Mouse (Mus musculus) embryonic stem cell, embryonic (primary cell): ENCODE results near the gene Ly6g6e.

Experiments
- CTCF ChIA-PET, 4 experiments: fragments of 300-600 bp in 2 of 4; fragments of 350-600 bp in 2 of 4; sonication (Branson Sonifier 250); formaldehyde crosslinking; loops; one replicate each; lab custom pipeline; 2022; ENCODE audit warnings: inconsistent platforms in 2 of 4; lab: Charles Lee
- POLR2A ChIA-PET, 4 experiments: fragments of 300-600 bp in 2 of 4; fragments of 350-600 bp in 2 of 4; sonication (Branson Sonifier 250); formaldehyde crosslinking; loops; one replicate each; lab custom pipeline; 2022; ENCODE audit warnings: antibody characterized with exemption in 4 of 4, inconsistent platforms in 1 of 4; lab: Charles Lee

The Ly6g6e gene

DNA sequence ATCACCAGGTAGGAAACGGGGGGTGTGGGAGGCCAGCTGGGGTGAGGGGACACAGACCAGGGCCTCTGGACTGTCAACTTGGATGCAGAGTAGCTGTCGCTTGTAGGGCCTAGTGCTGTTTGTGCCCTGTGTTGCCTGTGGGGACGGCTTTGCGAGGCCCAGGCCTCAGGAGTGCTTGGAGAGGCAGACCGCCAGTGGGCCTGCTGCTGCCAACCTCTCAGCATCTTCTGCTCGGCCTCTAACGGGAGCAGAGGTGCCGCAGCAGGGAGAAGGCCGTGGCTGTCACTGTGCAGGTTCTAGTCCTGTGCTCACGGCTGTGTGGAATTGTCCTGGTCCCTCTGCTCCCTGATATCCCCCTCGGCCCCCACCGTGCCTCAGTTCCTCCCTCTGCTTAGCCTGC lies 19.9 kb downstream of the Ly6g6e start:
- ChIA-PET POLR2A (interaction anchor here in 3 of 4 experiments (0.5 to 2.6 kb wide), 36 partner anchors 8 to 146 kb away, joined by 3 to 13 read pairs (median 5); partner anchors contain the start of genes D17H6S53E (in 2 of the 3), Ly6g6e (in 2 of the 3), Sapcd1 (in 2 of the 3) and Abhd16a (in 1 of the 3)), CTCF (interaction anchor here in 2 of 4 experiments (0.6 to 4.6 kb wide), 21 partner anchors 9 to 667 kb away, joined by 3 to 28 read pairs (median 4); partner anchors contain the start of genes Gpank1 (in 2 of the 2), Abhd16a (in 1 of the 2), Ly6g6f (in 1 of the 2) and Msh5 (in 1 of the 2))

DNA sequence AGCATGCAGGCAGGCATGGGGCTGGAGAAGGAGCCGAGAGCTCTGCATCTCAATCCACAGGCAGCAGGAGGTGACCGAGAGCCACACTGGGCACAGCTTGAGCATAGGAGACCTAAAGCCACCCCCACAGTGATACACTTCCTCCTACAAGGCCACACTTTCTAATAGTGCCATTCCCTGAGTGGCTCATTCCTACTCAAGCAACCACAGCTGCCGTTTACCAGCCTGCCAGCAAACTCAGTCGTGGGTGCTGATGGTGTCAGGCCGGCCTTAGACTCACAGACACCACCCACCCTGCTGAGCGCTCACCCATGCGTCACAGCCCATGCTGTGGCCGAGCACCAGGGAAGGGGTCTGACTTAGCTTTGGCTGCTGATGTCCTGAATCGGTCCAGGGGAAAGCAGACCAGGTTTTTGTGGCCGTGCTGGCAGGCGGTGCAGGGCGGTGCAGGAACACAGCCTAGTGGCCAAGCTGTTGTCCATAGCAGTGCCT lies 20.5 kb downstream of the Ly6g6e start:
- ChIA-PET CTCF (interaction anchor here in 2 of 4 experiments (0.6 to 4.6 kb wide), 23 partner anchors 8 to 666 kb away, joined by 3 to 28 read pairs (median 4); partner anchors contain the start of genes Gpank1 (in 2 of the 2), Abhd16a (in 1 of the 2), Ly6g5c (in 1 of the 2) and Ly6g6f (in 1 of the 2)), POLR2A (interaction anchor here in 3 of 4 experiments (0.5 to 2.6 kb wide), 44 partner anchors 8 to 147 kb away, joined by 3 to 13 read pairs (median 4); partner anchors contain the start of genes D17H6S53E (in 2 of the 3), Ddx39b (in 2 of the 3), Ly6g6e (in 2 of the 3) and Sapcd1 (in 2 of the 3))

DNA sequence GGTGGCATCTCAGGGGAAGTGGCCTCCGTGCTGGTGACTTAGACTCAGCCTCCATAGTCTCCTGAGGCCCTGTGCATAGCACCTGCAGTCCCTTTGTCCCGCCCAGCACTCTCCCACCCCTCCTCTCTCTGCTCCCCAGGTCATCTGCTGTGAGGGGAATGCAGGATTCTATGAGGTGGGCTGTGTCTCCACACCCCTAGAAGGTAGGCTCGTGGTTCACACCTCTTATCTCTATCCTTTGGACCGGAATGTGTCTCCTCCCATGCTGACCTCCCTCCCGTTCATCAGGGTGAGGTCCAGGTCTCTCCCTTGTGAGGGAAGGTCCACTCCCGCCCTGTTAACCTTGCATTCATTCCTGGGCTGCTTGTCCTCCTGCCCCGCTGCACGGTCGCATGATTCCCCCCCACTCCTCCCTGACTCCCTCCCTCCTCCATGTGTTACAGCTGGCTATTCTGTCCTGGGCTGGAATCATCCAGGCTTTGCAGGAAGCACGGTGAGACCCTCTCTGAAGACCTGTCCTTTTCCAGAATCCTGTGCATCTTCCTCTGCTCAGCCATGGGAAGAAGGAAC lies 23.6 kb downstream of the Ly6g6e start:
- CTCF ChIA-PET, result interaction anchor here in 2 of 4 experiments (0.6 to 4.6 kb wide), 4 partner anchors 13 to 149 kb away, joined by 5 to 28 read pairs (median 6); partner anchors contain the start of genes Abhd16a (in 1 of the 2) and Ly6g6f (in 1 of the 2)
- POLR2A ChIA-PET, result interaction anchor here in 3 of 4 experiments (0.5 to 4.7 kb wide), 12 partner anchors 10 to 148 kb away, joined by 3 to 13 read pairs (median 4); partner anchors contain the start of genes Apom (in 1 of the 3), Clic1 (in 1 of the 3), D17H6S53E (in 1 of the 3) and Ddah2 (in 1 of the 3)

DNA sequence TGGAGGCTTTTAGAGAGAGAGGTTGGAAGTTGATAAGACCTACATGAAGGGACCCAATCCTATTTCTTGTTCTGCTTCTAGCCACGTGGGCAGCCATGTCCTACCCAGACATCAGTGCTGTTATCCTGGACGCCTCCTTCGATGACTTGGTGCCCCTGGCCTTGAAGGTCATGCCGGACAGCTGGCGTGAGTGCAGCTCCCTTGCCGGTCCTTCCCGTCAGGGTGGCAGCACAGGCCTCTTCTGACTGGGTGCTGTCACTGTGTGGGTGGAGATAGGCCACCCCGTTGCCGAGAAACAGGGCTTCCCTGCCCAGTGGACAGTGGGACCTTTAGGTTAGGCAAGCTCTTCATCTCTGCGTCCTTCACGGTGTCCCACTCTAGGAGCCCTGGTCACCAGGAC lies 24.5 kb downstream of the Ly6g6e start:
- POLR2A ChIA-PET, result interaction anchor here in 3 of 4 experiments (0.7 to 4.7 kb wide), 11 partner anchors 10 to 148 kb away, joined by 3 to 13 read pairs (median 5); partner anchors contain the start of genes Apom (in 1 of the 3), Csnk2b (in 1 of the 3), D17H6S53E (in 1 of the 3) and Gpank1 (in 1 of the 3)
- CTCF ChIA-PET, result interaction anchor here in 2 of 4 experiments (0.8 to 1.6 kb wide), 4 partner anchors 11 to 80 kb away, joined by 3 to 5 read pairs (median 4); no protein-coding TSS in a partner anchor

DNA sequence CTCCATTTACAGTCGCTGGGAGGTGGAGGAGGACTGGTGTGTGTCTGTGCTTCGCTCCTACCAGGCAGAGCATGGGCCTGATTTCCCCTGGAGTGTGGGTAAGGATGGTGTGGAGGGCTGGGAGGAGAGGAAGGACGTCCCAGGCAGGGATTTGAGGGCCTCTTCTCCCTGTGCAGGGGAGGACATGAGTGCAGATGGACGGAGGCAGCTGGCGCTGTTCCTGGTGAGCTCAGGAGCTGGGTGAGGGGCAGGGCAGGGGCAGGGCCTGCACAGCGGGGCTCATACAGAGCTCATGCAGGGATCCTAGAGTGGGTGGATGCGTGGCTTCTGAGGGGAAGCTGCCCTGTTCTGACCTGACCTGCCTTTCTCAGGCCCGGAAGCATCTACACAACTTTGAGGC lies 25.6 kb downstream of the Ly6g6e start:
- CTCF ChIA-PET, result interaction anchor here in 1 of 4 experiments (0.8 to 1.6 kb wide), 4 partner anchors 10 to 81 kb away, joined by 3 to 5 read pairs (median 4); no protein-coding TSS in a partner anchor
- POLR2A ChIA-PET, result interaction anchor here in 2 of 4 experiments (0.6 to 4.7 kb wide), 12 partner anchors 9 to 150 kb away, joined by 3 to 13 read pairs (median 4); partner anchors contain the start of genes Apom (in 1 of the 2), Csnk2b (in 1 of the 2), Gpank1 (in 1 of the 2) and Msh5 (in 1 of the 2)

DNA sequence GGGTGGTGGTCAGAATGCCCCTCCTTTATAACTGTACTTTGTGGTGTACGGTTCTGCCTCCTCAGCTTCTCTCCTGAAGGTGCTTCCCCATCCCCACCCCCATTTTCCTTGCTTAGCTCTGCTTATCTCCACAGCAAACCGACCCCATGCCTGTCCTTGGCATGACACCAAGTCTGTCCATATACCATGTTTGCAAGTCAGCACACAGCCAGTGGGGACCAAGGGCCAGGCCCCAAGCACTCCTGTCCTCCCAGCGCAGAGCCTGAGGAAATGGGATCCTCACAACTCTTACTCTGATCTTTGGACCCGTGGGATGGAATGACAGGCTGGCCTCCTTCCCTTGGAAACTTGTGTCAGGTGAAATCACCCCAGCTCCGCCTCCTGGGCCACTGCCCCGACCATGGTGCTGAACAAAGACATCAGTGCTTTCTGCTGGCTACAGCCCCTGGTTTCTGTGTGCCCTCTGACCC lies 26.6 kb downstream of the Ly6g6e start:
- POLR2A ChIA-PET, result interaction anchor here in 2 of 4 experiments (0.6 to 4.7 kb wide), 8 partner anchors 8 to 151 kb away, joined by 3 to 13 read pairs (median 4); partner anchors contain the start of genes Gpank1 (in 1 of the 2) and Ly6g5b (in 1 of the 2)
- CTCF ChIA-PET, result interaction anchor here in 1 of 4 experiments (1.4 to 1.6 kb wide), 2 partner anchors 11 to 82 kb away, joined by 3 to 5 read pairs; no protein-coding TSS in a partner anchor

DNA sequence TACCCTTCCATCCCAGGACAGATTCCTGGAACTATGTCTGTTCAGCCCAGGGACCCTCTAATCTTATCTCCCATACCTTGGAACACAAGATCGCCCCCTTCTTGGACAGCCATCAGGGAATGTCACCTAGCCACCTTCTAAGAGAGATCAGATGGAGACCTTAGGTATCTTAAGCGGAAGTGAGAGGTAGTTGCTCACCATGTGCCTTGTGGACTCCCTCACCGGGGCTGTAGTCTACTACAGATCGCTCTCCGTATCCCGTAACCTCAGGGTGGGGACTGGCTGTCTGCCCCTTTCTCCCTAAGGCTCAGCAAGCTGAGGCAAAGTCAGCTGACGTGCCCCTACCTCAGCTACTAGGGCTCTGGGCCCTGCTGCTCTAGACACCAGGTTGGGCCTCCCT lies 27.4 kb downstream of the Ly6g6e start:
- POLR2A ChIA-PET, result interaction anchor here in 3 of 4 experiments (0.8 to 1.4 kb wide), 4 partner anchors 10 to 50 kb away, joined by 3 to 4 read pairs (median 3); partner anchors contain the start of genes Gpank1 (in 1 of the 3) and Ly6g6f (in 1 of the 3)
- CTCF ChIA-PET, result interaction anchor here in 2 of 4 experiments (0.6 to 3.3 kb wide), 2 partner anchors 83 kb away, joined by 3 to 16 read pairs; no protein-coding TSS in a partner anchor

DNA sequence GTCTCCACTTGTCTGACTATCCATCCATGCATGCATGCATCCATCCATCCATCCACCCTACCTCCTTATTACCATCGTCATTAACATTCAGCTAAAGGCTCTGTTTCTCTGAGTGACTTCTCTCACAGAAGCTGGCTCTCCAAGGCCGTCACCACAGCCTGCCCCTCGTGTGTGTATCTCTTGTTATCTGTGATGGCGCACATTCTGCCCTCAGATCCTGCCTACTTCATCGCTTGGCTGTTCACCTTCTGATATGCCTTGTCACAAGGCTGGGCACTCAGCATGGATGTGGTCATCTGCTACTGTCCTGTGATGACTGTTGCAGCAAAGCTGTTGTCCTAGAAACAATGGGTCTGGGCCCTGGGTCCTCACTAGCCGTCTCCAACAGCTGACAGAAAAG lies 28.1 kb downstream of the Ly6g6e start:
- POLR2A ChIA-PET, result interaction anchor here (0.5 to 1.4 kb wide), 5 partner anchors 11 to 458 kb away, joined by 3 to 6 read pairs (median 4); partner anchors contain the start of genes Atf6b (in 1 of the 4) and Ly6g6f (in 1 of the 4)
- CTCF ChIA-PET, result interaction anchor here in 2 of 4 experiments (1.4 to 3.3 kb wide), 3 partner anchors 8 to 83 kb away, joined by 6 to 16 read pairs (median 10); no protein-coding TSS in a partner anchor

DNA sequence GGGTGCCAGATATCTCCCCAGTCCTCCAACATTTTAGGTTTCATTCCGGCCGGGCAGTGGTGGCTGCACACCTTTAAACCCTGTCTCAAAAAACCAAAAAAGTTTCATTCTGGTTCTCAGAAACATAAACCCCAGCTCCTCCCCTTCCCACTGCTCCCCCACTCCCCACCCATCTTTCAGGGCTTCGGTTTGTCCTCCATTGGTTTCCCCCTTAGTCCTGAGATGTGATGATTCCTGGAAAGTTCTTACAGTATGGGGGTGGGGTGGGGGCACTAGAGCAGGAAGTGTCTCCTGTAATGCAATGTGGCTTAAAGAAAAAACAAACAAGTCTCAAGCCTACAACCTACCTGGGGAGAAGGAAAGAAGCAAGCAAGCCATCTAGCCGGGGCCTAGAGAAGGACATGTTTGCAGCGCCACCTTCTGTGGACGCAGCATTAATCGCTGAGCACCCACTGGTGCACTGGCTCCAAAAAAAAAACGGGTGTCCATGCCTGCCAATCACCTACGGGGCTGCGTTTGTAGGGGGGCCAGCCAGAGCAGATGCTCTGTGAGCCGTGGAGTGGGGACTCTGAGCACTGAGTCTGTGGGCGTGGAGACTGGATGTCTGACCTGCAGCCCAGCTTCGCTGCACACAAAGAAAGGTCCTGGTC lies 29.2 kb downstream of the Ly6g6e start:
- ChIA-PET POLR2A (interaction anchor here in 3 of 4 experiments (0.6 to 2.4 kb wide), 10 partner anchors 9 to 987 kb away, joined by 3 to 13 read pairs (median 4); partner anchors contain the start of genes Gpank1 (in 1 of the 3) and H2-DMa (in 1 of the 3)), CTCF (interaction anchor here in 3 of 4 experiments (0.7 to 3.3 kb wide), 6 partner anchors 9 to 408 kb away, joined by 3 to 16 read pairs (median 5); no protein-coding TSS in a partner anchor)

DNA sequence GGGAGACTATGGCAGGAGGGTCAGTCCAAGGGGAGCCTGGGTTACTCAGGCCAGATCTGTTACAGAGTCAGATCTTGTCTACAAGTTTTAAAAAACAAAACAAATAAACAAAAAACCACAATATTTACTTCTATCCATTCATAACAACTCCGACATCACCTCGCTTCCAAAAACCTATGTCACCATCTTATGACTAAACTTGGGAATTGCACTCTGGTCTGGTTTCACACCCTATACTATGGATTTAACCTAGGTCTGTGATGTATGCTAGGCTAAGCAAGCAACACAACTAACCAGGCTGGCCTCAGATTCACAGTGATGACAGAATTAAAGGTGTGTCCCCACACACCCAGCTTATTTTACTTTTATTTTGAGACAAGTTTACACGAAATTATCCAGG lies 29.8 kb downstream of the Ly6g6e start:
- CTCF ChIA-PET, result interaction anchor here in 2 of 4 experiments (0.7 to 3.3 kb wide), 5 partner anchors 85 to 408 kb away, joined by 3 to 16 read pairs (median 4); no protein-coding TSS in a partner anchor
- POLR2A ChIA-PET, result interaction anchor here in 3 of 4 experiments (0.5 to 2.4 kb wide), 16 partner anchors 8 to 987 kb away, joined by 3 to 13 read pairs (median 3); partner anchors contain the start of genes Gpank1 (in 1 of the 3) and H2-DMa (in 1 of the 3)

DNA sequence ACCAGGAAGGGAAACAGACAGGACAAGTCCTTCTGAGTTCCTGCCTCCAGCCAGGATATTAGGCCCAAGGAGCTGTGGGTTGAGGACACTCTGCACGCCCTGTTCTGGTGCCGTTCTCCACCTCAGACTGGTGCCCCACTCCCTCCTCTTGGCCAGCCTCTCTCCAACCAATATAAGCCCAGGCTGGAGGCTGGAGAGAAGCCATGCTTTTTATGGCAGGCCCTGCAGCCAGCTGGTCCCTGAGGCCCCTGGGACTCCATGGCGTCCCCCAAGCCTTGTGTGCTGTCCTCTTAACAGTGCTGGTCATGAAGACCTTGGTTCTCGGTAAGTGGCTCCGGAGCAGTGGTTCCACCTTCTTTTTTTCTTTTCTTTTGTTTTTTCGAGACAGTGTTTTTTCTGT lies 31.4 kb downstream of the Ly6g6e start, which contains the start of gene Ly6g5c:
Gene Ly6g5c (plus strand): TSS at position 183 of the 400 bp plus-strand sequence.
- ChIA-PET CTCF (interaction anchor here in 2 of 4 experiments (0.5 to 1.0 kb wide), 3 partner anchors 11 to 102 kb away, joined by 7 to 14 read pairs (median 8); no protein-coding TSS in a partner anchor), POLR2A (interaction anchor here in 3 of 4 experiments (0.6 to 1.9 kb wide), 9 partner anchors 9 to 1152 kb away, joined by 3 to 10 read pairs (median 4); partner anchors contain the start of genes Csnk2b (in 1 of the 3) and Gpank1 (in 1 of the 3))

DNA sequence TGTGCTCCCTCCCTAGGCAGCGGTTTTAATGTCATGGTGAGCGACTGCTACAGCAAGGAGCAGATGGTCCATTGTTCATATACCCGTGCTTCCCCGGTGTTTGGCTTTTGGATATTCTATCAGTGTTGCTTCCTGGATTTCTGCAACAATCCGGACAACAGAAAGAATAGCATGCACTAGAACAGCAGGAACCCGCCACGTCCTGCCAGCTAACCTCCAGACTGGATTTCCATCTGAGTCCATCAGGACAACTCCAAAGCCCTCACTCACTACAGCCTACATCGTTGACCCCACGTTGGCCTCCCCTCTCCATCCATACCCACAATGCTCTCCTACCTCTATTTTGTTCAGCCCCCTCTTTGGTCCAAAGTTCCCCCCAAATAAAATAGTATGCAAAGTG lies 35.1 kb downstream of the Ly6g6e start:
- POLR2A ChIA-PET, result interaction anchor here in 2 of 4 experiments (0.6 to 3.7 kb wide), 10 partner anchors 9 to 159 kb away, joined by 3 to 19 read pairs (median 4); partner anchors contain the start of genes Csnk2b (in 2 of the 2), D17H6S53E (in 2 of the 2), Gpank1 (in 2 of the 2) and Apom (in 1 of the 2)
- CTCF ChIA-PET, result interaction anchor here in 3 of 4 experiments (0.6 to 2.4 kb wide), 4 partner anchors 10 to 885 kb away, joined by 3 to 6 read pairs (median 5); no protein-coding TSS in a partner anchor

DNA sequence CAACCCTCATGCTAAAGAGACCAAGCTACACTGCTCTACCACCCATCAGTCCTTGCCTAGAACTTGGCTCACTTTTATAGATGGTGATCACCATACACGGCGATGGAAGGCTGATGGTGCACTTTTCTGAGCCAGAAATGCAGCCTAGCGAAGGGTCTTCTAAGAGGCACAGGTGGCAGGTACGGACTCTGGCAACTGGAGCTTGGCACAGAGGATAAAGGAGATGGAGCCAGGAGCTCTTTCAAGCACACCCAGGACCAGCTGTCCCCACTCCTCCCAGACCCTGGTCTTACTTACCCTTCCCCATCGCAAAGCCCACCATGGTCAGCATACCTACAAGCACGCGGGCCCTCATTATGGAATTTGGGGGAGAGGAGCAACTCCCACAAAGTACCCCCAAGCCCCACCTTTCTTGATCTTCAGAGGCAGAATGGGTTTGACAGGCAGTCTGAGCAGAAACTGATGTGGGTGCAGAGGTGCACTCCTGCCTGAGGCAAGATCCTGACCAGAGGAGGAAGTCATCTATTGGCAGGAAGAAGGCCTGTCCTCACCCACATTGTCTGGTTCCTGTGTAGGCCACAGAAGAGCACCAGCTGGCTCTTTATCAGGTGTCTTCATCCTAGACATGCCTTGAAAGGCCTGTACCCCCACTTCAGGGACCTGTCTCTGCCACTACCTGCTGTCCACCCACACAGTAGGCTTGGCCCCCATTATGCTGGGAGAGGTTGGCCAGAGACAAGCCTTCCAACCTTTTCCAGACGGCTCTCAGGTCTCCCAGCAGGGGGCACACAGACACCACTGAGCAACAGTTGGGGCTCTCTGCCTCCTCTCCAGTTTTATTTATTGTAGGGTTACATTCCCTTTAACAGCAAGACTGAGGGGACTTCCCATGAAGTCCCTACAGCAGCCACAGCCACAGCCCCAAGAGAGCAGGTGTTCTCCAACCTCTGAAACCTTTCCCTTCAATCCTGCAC lies 38.6 kb downstream of the Ly6g6e start, which contains the start of gene Ly6g5b:
Gene Ly6g5b (minus strand): TSS at position 383 of the 974 bp plus-strand sequence.
- ChIA-PET CTCF (interaction anchor here in 3 of 4 experiments (0.6 to 1.4 kb wide), 3 partner anchors 12 to 159 kb away, joined by 3 read pairs; no protein-coding TSS in a partner anchor), POLR2A (interaction anchor here in 2 of 4 experiments (0.7 to 2.3 kb wide), 6 partner anchors 9 to 51 kb away, joined by 3 to 15 read pairs (median 3); partner anchors contain the start of gene D17H6S53E (in 1 of the 2))

DNA sequence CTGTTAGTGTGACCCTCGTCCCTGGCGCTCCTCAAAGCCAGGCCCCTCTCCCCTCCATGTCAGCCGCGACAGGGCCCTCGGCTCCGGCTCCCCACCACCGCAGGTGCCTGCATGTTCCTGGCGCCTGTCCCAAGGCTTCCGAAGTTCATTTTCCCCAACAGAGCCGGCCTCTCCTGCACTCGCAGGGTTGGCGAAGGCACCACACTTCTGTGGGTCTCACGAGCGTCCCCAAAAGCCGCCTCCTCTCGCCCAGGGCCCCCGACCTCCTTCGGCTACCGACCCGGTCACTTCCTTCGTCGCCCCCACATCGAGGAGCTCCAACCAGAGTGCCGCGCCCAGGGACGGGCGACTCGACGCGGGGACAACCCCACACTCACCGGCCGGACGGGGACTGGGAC lies 44.0 kb downstream of the Ly6g6e start:
- ChIA-PET CTCF (interaction anchor here (0.5 to 2.1 kb wide), 15 partner anchors 11 to 137 kb away, joined by 3 to 9 read pairs (median 4); partner anchors contain the start of gene Atp6v1g2 (in 1 of the 4)), POLR2A (interaction anchor here (0.6 to 4.4 kb wide), 62 partner anchors 9 to 476 kb away, joined by 3 to 43 read pairs (median 4); partner anchors contain the start of genes Abhd16a (in 2 of the 4), Apom (in 2 of the 4), Ddx39b (in 2 of the 4) and Bag6 (in 1 of the 4))
